Mouse (Mus musculus): ENCODE results near the gene Kcnk13.
"Not testable (repeated sequence)": the region's sequence is repeated elsewhere in the genome, so short reads cannot be mapped to it uniquely, and the experiment has no call there.

Gene Kcnk13

GRCm38 (mm10) chr12:99965203-99966115 is 1.2 kb downstream of the Kcnk13 start:
- no peak for DNase-seq (ENCODE audit: extremely low read depth, low read depth, low spot score)

- DNase-seq (ENCODE audit: extremely low read depth, low read depth, low spot score), result no peak
These were observed 1.9 kb downstream of the Kcnk13 start for GRCm38 (mm10) chr12:99966116-99966770.

GRCm38 (mm10) chr12:99966881-99967363 is 2.6 kb downstream of the Kcnk13 start:
- no peak for DNase-seq (ENCODE audit: extremely low read depth, low read depth, low spot score)

GRCm38 (mm10) chr12:99969906-99970305 is 5.6 kb downstream of the Kcnk13 start:
- no peak for DNase-seq (ENCODE audit: extremely low read depth, low read depth, low spot score)

- DNase-seq (ENCODE audit: extremely low read depth, low read depth, low spot score), result not testable (repeated sequence)
These were observed 7.1 kb downstream of the Kcnk13 start for GRCm38 (mm10) chr12:99971205-99971894.

GRCm38 (mm10) chr12:99972825-99973224 is 8.5 kb downstream of the Kcnk13 start:
- DNase-seq (ENCODE audit: extremely low read depth, low read depth, low spot score), result no peak

GRCm38 (mm10) chr12:99973659-99974058 is 9.4 kb downstream of the Kcnk13 start:
- DNase-seq (ENCODE audit: extremely low read depth, low read depth, low spot score), result no peak

- no peak for DNase-seq (ENCODE audit: extremely low read depth, low read depth, low spot score)
These were observed 15.2 kb downstream of the Kcnk13 start for GRCm38 (mm10) chr12:99979541-99979940.

- no peak for DNase-seq (ENCODE audit: extremely low read depth, low read depth, low spot score)
These were observed 22.5 kb downstream of the Kcnk13 start for GRCm38 (mm10) chr12:99986797-99987196.

- no peak for DNase-seq (ENCODE audit: extremely low read depth, low read depth, low spot score)
These were observed 23.8 kb downstream of the Kcnk13 start for GRCm38 (mm10) chr12:99988144-99988543.

- no peak for DNase-seq (ENCODE audit: extremely low read depth, low read depth, low spot score)
These were observed 28.1 kb downstream of the Kcnk13 start for GRCm38 (mm10) chr12:99992362-99992862.

GRCm38 (mm10) chr12:99993146-99993890 is 29.0 kb downstream of the Kcnk13 start:
- no peak for DNase-seq (ENCODE audit: extremely low read depth, low read depth, low spot score)

GRCm38 (mm10) chr12:99995951-99996350 is 31.7 kb downstream of the Kcnk13 start:
- peak; percentile 30 for DNase-seq (ENCODE audit: extremely low read depth, low read depth, low spot score)

- DNase-seq (ENCODE audit: extremely low read depth, low read depth, low spot score), result no peak
These were observed 35.4 kb downstream of the Kcnk13 start for GRCm38 (mm10) chr12:99999726-100000125.

GRCm38 (mm10) chr12:100000381-100000780 is 36.1 kb downstream of the Kcnk13 start:
- no peak for DNase-seq (ENCODE audit: extremely low read depth, low read depth, low spot score)

GRCm38 (mm10) chr12:100001246-100001645 is 36.9 kb downstream of the Kcnk13 start:
- no peak for DNase-seq (ENCODE audit: extremely low read depth, low read depth, low spot score)

GRCm38 (mm10) chr12:100001910-100002309 is 37.6 kb downstream of the Kcnk13 start:
- no peak for DNase-seq (ENCODE audit: extremely low read depth, low read depth, low spot score)

- DNase-seq (ENCODE audit: extremely low read depth, low read depth, low spot score), result no peak
These were observed 38.8 kb downstream of the Kcnk13 start for GRCm38 (mm10) chr12:100002914-100003587.

GRCm38 (mm10) chr12:100005285-100005684 is 41.0 kb downstream of the Kcnk13 start:
- DNase-seq (ENCODE audit: extremely low read depth, low read depth, low spot score), result no peak

- DNase-seq (ENCODE audit: extremely low read depth, low read depth, low spot score), result no peak
These were observed 42.4 kb downstream of the Kcnk13 start for GRCm38 (mm10) chr12:100006681-100007080.
